Mouse (Mus musculus): ENCODE results near the gene Dpm2.

Gene Dpm2

GRCm38 (mm10) chr2:32547380-32547779, 23.3 kb upstream of the Dpm2 start:
- DNase-seq (ENCODE audit: low spot score), result no peak

GRCm38 (mm10) chr2:32547964-32548739, 22.5 kb upstream of the Dpm2 start:
- peak; percentile 37 for DNase-seq (ENCODE audit: low spot score)

GRCm38 (mm10) chr2:32549171-32549570, 21.5 kb upstream of the Dpm2 start:
- DNase-seq (ENCODE audit: low spot score), result no peak

GRCm38 (mm10) chr2:32549764-32550163, 20.9 kb upstream of the Dpm2 start:
- peak; percentile 46 for DNase-seq (ENCODE audit: low spot score)

GRCm38 (mm10) chr2:32551236-32551635, 19.4 kb upstream of the Dpm2 start:
- no peak for DNase-seq (ENCODE audit: low spot score)

GRCm38 (mm10) chr2:32553592-32554148, 17.0 kb upstream of the Dpm2 start:
- DNase-seq (ENCODE audit: low spot score), result no peak

GRCm38 (mm10) chr2:32555484-32555883, 15.2 kb upstream of the Dpm2 start:
- no peak for DNase-seq (ENCODE audit: low spot score)

GRCm38 (mm10) chr2:32556019-32556418, 14.6 kb upstream of the Dpm2 start:
- DNase-seq (ENCODE audit: low spot score), result no peak

GRCm38 (mm10) chr2:32559570-32559969, 11.1 kb upstream of the Dpm2 start:
- no peak for DNase-seq (ENCODE audit: low spot score)

- peak; percentile 60 for DNase-seq (ENCODE audit: low spot score)
These were observed 4.1 kb upstream of the Dpm2 start for GRCm38 (mm10) chr2:32566536-32567063.

GRCm38 (mm10) chr2:32568149-32568548, 2.5 kb upstream of the Dpm2 start:
- no peak for DNase-seq (ENCODE audit: low spot score)

GRCm38 (mm10) chr2:32568941-32569340, 1.7 kb upstream of the Dpm2 start:
- no peak for DNase-seq (ENCODE audit: low spot score)

GRCm38 (mm10) chr2:32572196-32572595, 1.5 kb downstream of the Dpm2 start:
- no peak for DNase-seq (ENCODE audit: low spot score)

- no peak for DNase-seq (ENCODE audit: low spot score)
These were observed 3.8 kb downstream of the Dpm2 start, which contains the start of gene Pip5kl1 for GRCm38 (mm10) chr2:32574497-32574896. Gene Pip5kl1, plus strand, starts transcription at chr2:32574797.

- DNase-seq (ENCODE audit: low spot score), result peak; percentile 36
These were observed 4.4 kb downstream of the Dpm2 start for GRCm38 (mm10) chr2:32574901-32575585.

GRCm38 (mm10) chr2:32575586-32576160, 5.0 kb downstream of the Dpm2 start, which contains the start of gene 9430097D07Rik:
Gene 9430097D07Rik, minus strand, starts transcription at chr2:32575684.
- no peak for DNase-seq (ENCODE audit: low spot score)

GRCm38 (mm10) chr2:32576532-32576931, 5.9 kb downstream of the Dpm2 start:
- DNase-seq (ENCODE audit: low spot score), result no peak

- no peak for DNase-seq (ENCODE audit: low spot score)
These were observed 7.7 kb downstream of the Dpm2 start for GRCm38 (mm10) chr2:32578146-32579046.

- no peak for DNase-seq (ENCODE audit: low spot score)
These were observed 10.9 kb downstream of the Dpm2 start for GRCm38 (mm10) chr2:32581450-32582095.
